Mouse (Mus musculus): ENCODE data around the gene Aplp1.

Aplp1 gene

DNA sequence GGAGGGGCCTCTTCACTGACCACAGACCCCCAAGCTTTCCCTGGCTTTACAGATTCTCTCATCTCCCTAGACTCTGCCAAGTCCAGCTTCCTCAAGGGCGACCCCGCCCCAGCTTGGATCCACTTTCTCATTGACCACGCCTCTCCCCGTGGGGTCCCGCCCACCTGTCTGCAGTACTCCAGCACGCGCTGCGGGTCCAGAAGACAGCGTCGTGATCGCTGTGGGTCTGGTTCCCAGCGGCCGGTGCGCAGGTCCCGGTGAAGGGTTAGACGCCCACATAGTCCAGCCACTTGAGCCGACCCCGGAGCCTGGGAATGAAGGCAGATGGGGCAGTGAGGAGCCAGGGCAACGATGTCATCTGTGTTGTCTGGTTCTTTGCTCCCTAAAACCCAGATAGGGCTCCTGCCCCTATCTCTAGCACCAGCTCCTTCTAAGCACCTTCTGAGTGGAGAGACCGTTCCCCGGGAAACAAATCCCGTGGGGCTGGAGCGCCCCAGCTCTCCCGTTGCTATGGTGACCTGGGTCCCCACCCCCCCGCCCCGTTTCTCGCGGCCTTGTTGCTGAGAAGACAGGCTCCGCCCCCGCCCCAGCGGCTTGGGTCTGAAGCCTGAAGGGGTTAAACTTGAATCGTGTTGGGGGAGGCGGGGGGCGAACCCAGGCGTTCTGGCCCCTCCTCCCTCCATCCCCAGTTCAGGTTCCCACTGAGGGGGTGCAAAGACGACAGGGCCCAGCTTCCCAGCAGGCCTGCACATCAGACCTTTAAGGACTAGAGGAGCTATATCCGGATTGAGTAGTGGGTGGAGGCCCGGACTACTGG lies 973 bp downstream of the Aplp1 start:
- DNase-seq = peak; percentile 71 to 78

DNA sequence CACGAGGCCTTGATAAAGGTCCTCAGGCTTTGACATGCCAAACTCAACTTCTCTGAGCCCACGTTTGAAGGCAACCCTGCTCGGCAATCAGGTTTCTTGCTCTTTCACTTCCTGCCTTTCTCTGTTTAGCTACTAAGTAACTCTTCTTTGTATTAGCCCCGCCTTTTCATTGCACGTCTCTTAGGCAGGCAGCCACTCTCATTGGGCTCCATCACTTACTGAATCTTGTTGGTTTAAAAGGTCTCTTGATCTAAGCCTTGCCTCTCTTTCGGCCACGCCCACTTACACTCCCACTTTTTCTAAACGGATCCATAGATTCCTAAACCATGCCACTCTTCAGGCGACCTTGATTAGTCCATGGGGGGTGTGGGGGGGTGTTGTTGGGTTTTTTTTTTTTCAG lies 1.6 kb downstream of the Aplp1 start:
- no peak for DNase-seq

DNA sequence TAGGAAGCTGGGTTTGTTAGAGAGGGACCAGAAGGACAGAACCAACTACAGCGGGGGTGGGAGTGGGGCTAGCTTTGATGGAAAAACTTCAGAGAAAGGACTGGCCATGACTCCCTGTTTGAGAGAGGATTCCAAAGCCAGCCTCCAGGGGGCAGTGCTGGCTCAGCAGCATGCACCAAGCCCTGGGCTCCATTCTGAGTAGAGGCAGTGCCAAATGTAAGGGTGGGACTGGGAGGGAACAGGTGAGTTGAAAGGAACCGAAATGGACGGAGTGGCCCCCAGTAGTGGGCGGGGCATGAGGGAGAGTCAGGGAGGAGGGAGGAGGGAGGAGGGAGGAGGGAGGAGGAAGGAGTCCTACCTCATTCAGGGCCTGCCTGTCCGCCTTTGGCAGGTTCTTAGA lies 4.6 kb downstream of the Aplp1 start:
- peak; percentile 76 to 82 for DNase-seq

DNA sequence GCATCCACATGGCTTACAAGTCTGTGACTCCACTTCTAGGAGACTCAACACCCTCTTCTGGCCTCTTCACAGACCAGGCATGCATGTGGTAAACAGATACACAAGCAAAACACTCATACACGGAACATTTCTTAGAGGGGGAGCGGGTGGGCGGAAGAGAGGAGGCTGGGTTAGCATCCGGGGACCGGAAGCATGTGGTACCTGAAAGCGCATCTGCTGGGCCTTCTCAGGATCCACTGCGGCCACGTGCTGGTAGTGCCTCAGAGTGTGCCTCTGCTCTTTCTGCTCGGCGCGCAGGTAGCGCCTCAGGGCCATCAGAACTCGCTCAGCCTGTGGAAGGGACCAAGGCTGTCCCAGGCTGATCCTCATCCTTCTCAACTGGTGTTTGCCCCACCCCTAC lies 5.6 kb downstream of the Aplp1 start:
- DNase-seq = no peak

DNA sequence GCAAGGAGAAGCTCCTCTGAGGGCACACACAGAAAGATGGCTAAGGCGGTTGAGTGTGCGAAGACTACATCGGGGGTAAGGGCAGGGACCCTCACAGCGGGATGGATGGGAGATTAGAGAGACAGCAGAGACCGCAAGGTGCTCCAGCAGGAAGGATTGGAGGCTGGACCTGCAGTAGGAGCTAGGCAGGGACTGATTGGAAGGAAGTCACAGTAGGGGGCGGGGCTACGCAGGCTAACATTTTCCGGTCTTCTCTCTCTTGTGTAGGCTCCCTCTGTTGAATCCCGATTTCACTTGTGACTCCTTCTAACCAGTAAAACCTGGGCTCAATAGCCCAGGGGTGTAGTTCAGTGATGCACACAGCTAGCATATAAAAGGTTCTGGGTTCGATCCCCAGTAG lies 8.5 kb downstream of the Aplp1 start:
- peak in 1 of 2 experiments; percentile 22 for DNase-seq

DNA sequence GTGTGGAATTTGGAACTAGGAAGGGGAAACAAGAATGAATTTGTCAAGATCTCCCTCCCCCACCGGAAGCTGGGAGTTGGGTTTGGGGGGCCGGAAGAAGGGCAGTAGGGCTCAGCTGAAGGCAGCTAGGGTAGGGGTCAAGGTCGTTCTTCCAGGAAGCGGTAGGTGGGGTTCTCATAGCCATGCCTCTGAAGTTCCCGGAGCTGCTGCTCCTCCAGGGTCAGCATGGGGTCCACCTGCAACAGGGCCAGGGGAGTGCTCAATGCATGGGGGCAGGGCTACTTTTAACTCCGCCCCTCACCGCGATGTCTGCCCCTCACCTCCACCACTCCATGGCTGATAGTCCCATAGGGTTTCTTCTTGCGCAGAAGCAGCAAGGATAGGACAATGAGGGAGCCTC lies 10.2 kb downstream of the Aplp1 start:
- DNase-seq = no peak

DNA sequence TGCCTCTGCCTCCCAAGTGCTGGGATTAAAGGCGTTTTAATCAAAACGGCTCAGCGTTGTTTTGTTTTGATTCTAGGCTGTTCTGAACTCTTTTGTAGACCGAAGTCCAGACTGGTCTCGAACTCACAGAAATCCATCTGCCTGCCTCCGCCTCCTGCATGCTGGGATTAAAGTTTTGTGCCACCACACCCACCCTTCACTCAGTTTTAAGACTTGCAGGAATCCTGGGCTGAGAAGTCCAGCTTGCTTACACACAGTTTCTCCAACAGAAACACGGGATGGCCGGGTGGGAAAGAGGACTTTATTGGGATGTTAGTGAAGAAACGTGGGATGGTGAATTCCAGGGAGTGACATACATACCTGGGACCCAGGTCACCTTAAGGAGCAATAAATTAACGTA lies 10.6 kb downstream of the Aplp1 start:
- DNase-seq = no peak

DNA sequence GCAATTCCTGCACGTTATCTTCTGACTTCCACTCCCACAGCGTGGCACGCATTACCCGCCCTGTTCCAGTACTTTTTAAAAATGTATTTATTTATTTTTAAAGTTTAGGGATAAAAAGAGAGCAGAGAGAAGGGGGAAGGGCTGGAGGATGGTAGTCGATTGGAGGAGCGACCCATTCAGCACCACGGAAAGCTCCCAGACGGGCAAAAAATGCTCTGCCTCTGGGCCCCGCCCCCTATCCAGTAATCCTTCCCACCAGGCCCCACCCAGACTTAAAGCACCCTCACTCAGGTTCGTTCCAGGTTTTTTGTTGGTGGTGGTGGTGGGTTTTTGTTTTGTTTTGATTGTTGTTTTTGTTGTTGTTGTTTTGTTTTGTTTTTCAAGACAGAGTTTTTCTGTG lies 11.1 kb downstream of the Aplp1 start:
- peak; percentile 87 to 88 for DNase-seq

DNA sequence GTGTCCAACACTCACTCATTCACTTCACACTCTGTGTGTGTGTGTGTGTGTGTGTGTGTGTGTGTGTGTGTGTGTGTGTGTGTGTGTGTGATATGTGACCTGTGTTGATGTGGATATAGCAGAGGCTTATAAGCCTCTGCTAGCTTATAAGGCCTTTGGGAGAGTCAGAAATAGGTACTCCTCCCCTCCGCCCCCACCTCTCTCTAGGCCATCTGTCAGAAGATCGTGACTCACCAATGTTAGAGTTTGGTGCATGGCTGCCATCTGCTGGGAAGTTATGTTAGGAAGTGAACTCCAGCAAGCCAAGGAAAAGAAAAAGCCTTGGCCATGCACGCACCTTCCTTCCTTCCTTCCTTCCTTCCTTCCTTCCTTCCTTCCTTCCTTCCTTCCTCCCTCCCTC lies 13.5 kb downstream of the Aplp1 start:
- DNase-seq = peak; percentile 76 to 84

DNA sequence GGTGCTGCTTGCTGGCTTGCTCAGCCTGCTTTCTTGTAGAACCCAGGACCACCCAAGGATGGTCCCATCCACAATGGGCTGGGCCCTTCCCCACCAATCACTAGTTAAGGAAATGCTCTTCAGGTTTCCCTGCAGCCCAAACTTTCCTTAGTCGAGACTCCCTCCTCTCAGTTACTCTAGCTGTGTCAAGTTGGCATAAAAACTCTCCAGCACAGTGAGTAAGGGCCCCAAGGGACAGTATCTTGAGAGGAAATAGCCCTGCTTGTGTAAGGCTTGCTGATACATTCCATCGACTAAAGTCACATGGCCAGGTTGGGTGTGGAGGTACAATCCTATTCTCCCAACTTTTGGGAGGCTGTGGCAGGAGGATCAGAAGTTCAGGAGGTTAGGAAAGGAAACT lies 15.1 kb downstream of the Aplp1 start:
- no peak for DNase-seq

DNA sequence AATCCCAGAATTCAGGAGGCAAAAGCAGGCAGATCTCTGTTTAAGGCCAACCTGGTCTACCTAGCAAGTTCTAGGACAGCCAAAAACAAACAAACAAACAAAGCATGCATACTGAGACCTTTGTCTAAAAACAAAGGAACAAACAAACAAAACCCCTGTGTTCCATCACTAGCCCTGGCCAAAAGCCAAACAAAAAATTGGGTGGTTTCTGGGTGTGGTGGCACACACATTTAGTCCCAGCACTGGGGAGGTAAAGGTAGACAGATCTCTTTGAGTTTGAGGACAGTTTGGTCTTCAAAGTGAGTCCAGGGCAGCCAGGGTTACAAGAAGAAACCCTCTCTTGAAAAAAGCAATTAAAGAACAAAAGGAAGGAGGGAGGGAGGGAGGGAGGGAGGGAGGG lies 16.0 kb downstream of the Aplp1 start:
- DNase-seq = no peak

DNA sequence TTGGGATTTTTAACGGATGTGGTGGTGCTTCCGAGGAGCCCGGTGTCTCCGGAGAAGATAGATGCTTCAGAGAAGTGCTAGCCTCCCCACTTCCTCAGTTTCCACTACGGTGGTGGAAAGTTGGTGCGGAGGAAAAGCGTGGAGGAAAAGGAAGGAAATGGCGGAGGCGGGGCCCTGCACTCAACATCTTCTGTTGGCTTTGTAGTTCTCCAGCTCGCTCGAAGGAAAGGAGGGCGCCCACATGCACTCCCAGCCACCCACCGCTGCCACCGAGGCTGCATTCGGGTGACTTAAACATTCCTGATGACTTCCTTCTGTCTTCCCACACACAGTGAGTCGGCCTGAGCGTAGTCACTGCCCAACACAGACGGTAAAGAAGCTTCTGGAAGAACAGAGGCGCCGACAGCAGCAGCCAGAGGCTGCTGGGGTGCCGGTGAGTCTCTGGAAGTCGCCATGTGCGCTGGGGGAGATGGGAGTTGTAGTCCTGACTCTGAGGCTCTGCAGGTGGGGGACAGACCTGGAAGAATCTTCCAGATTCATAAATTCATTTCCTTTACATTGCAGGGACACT lies 22.2 kb downstream of the Aplp1 start:
- DNase-seq = peak; percentile 31 to 46

DNA sequence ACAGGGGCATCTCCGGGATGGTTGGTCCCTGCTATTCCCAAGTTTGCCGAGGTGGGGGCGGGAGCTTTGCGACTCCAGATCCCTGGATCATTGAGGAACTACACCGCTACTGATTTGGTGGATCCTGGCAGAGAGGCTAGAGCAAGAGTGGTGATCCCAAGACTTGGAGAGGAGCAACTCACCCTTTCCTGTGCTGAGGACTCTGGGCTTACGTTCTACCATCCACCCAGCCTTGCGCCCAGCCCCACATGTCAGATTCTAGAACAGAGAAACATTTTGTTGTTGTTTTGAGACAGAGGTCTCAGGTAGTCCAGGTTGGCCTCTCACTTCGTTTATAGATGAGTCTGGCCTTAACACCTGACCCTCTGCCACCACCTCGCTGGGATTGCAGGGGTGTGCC lies 22.8 kb downstream of the Aplp1 start:
- DNase-seq = no peak

DNA sequence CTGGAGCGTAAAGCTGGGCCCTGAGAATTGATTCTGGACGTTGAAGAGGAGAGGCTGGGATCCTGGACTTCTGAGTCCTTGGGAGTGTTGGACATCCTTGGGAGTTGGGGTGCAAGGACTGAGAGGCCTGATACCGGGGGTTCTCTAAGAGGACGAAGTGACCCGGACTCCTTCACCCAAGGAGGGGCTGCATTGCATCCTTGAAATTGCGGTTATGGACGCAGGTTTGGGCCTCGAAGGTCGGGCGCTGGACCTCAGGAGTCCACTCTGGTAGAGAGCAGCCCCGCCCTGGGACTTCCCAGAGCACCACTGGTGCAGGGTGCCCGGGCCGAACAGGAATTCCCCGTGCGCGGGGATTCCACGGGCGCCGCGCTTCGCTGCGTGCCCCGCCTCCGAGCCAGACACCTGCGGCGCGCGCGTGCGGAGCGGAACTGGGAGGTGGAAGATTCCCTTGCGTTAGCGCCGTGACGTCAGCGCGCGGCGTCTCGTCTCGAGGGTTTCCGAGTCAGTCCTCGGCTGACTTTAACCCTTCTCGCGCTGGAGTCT lies 23.4 kb downstream of the Aplp1 start:
- DNase-seq = peak; percentile 91 to 94

DNA sequence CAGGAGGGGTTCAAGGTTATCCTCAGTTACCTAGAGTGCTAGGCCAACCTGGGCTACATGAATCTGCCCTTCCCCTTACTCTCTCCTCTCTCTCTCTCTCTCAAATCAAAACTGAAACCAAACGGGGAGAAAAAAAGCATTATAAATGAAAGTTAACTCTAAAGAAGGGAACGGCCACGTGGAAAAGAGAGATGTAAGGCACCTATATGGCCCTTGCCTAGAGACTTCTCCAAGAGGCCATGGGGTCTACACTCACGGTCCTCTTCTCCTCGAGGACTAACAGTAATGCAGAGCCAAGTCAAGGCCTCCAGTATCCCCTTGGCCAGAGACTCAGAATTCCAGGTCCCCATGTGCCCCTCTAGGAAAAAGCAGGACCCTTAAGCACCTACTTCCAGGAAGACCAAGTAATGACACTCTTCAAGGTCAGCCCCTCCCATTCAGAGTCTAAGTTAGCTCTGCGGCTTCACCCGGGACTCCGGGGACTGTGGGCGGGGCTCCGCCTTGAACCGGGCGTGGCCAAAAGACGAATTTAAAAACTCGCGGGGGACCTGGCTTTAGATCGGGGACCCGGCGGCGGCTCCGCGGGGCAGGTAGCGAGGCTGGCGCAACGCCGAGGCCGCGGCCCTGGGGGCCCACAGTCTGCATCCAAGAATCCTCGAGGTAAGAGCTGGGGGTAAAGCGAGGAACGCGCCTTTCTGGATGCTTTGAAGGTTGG lies 24.0 kb downstream of the Aplp1 start, which contains the start of gene Nfkbid:
TSS of gene Nfkbid (plus strand) at position 558 of the 715 bp plus-strand sequence.
- peak; percentile 69 to 77 for DNase-seq

DNA sequence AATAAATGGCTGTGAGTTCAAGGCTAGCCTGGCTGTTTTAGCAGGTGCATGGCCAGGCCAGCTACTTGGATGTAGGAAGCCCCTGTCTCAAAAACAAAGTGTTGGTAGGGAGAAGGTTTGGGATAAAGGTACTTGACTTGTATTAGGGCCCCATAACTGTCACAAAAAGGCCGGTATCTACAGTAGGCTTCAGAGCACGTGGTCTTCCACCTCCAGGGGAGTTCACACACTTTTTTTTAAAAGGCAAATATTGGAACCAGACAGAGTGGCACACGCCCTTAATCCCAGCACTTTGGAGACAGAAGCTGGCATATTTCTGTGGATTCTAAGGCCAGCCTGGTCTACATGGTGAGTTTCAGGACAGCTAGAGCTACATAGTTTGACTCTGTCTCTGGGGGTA lies 24.7 kb downstream of the Aplp1 start:
- no peak for DNase-seq

DNA sequence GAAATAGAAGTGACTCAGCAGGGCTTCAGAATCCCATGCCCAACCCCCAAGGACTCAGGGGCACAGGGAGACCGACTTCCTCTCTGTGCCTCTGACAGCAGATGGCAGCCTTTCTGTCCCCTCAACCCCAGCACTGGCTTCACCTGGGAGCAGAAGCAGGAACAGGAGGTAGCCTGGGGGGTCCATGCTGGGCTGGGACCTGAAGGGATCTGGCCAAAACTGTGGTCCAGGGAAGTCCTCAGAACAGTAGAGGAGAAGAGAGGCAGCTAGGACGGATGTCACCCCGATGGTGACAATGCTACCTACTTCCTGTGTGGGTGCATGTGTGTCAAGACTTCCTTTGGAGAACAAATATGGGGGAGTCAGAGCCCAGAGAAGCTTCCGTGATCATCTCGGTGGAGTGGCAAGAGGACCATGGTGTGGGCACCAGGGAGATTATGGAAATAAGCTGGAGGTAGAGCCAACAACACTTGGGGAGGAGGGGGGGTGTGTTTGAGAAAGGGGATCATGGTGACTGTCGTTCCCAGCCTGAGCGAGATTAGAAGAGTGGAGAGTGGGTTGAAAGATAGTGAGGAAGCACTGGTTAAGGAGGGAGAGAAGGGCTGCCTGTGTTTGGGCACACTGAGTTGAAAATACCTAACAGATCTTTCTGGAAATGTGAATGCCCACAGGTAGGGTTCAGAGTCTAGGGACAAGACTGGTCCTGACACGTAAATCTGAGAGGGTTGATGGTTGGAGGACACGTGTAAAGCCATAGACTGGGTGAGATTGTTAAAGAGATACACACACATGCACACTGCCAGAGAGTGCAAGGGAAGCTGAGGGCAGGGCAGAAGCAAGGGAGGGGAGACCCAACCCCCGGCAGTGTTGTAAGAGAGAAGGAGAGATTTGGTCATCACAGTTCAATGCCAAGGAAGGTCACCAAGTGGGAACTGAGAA lies 25.5 kb downstream of the Aplp1 start, which contains the start of gene Hcst:
TSS of gene Hcst (minus strand) at position 294 of the 939 bp plus-strand sequence.
- no peak for DNase-seq

DNA sequence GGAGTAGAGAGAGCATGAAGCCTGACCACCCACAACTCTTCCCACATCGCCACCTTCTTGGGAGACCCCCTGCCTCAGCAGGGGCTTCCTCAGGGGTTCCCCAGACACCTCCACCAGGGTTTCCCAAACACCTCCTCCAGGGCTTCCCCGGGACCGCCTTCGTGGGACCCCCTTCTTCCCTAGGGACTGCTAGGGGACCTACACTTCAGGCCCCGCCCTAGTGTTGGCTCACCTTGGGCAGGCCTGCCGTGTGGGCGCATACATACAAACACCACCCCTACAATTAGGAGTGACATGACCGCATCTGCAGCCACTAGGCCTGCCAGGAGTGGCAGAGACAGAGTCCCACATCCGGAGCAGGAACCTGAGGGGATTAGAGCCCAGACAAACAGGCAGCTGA lies 27.5 kb downstream of the Aplp1 start:
- no peak for DNase-seq

DNA sequence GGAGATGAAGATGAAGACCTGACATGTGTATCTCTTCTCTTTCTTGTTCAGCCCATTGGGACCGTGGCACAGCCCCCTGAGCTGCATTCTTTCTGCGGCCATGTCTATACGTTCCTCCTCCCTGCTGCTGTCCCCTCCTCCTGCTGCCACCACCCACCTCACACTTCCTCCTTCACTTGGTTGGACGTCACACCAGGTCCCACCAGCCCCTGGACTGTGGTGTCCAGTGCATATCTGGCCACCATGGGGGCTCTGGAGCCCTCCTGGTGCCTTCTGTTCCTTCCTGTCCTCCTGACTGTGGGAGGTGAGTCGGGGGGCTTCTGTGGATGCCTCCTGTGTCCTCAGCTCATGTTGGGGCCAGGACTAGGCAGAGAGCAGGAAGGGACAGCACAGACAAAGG lies 31.7 kb downstream of the Aplp1 start, which contains the start of gene Tyrobp:
TSS of gene Tyrobp (plus strand) at position 165 of the 400 bp plus-strand sequence.
- DNase-seq = no peak

DNA sequence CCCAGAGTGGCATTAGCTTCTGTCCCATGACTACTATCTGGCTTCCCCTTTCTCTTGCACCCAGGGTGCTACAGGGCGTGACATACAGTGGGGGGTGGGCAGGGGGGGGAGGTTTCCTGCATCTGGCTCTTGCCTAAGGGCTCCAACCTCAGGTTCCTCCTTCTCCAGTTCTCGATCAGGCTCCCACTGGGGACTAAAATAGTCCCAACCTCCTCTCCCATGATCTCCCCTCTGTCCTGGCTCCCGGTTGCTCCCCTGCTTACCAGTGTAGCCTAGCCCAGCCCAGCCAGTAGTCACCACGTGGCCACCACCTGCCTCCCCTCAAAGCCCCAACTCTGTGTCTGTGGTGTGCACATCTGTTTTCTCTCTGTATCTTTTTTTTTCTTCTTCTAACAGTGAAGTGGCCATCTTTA lies 32.6 kb downstream of the Aplp1 start:
- no peak for DNase-seq

DNA sequence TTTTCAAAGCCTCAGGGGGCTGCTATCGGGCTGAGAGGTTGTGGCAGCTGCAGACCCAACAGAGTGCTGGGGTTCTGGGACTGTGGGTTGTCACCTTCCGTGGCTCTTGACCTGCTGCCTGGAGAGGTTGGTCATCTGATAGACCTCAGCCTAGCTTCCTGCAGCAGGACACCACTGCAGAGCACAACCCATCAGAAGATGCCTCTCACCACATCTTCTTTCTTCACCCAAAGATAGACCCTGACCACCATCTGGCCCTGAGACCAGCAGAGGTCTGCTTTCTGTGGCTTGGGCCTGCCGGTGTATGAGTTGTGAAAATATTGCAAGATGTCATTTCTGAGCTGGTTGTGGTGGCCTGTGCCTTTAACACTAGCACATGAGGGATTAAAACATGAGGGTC lies 34.3 kb downstream of the Aplp1 start:
- DNase-seq = no peak

DNA sequence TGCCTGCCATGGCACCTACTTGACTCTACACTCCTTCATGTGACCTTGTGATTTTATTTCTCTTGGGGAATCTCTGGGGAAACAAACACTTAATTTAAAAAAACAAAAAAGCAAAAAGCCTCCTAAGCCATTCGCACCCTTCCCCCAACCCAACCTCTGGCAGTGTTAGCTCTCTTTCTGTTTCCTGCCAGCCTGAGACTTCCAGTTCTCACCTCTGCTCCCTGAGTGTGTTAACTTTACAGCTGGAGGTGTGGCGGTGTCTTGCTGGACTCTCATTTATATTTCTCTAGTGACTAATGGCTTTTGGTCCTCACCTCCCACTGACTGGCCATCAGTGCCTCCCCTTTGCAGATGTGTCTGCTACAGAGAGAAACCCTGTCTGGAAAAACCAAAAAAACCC lies 35.5 kb downstream of the Aplp1 start:
- no peak for DNase-seq

Data from kidney, postnatal 4 days (tissue).